Mouse (Mus musculus) cerebellum, postnatal 36 days (tissue): Measurements from ENCODE around the gene Ranbp3l.

Experiments used
- DNase-seq, 2 experiments: peaks; one replicate each; pipeline ENCODE4 v3.0.0; 2021 to 2022; ENCODE audit warnings: mixed read lengths in 2 of 2

The Ranbp3l gene

DNA sequence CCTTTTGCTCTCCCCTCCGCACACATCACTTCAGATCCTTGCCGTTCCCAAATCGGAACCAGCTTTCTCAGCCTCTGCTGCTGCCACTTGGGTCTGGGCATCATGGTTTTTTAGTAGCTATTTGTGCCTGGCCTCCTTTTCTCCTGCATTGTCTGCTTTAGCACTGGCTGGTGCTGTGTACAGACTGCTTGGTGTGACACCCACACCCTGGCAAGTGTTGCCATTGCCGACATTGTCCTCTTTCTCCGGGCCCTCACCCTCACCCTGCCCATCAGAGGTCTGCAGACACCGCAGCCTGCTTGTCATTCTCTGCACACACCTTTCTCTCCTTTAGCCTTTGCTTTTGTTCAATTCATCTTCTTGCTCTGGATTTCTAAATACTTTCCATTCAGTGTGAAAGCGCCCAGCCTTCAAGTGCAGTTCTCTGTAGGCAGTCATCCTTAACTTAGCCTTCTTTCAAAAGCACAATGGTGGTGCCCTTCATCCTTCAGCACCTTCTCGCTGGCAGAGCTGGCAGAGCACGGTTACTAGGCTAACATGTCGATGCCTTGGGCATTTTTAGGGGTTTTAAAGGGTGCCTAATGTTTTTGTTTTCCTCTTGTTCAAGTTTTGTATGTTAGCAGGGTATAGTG is 132.8 kb downstream of the Ranbp3l start:
- no peak for DNase-seq

DNA sequence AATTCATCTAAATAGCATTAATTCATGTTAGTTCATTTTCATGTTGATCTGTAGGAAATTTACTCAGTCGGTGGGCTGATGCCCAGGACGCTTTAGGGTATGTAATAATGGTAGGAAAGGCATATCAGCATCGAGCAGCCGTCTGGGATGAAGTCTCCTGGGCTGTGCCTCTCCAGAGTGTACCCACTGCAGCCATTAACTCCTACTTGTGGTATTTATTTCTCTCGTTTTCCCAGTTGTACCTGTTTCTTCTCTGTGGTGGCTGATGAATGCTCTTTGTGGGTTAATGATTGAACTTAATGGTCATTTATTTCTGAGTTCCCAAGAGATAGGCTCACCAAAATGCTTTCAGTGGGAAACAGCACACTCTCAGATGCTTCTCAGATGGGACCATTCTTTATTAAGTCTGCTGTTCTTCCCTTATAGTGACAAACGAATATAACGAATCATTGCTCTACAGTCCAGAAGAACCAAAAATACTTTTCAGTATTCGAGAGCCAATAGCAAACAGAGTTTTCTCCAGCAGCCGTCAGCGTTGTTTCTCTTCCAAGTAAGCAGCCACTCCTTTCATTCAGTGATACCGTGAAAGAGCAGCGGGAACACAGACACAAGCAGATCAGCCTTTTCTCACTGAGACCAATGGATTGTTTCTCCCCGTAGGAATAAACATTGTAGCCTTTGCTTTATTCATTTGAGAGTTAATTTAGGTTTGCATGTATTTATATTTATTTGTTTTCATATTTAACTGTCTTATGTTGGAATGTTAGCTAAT is 138.7 kb downstream of the Ranbp3l start:
- DNase-seq = no peak

DNA sequence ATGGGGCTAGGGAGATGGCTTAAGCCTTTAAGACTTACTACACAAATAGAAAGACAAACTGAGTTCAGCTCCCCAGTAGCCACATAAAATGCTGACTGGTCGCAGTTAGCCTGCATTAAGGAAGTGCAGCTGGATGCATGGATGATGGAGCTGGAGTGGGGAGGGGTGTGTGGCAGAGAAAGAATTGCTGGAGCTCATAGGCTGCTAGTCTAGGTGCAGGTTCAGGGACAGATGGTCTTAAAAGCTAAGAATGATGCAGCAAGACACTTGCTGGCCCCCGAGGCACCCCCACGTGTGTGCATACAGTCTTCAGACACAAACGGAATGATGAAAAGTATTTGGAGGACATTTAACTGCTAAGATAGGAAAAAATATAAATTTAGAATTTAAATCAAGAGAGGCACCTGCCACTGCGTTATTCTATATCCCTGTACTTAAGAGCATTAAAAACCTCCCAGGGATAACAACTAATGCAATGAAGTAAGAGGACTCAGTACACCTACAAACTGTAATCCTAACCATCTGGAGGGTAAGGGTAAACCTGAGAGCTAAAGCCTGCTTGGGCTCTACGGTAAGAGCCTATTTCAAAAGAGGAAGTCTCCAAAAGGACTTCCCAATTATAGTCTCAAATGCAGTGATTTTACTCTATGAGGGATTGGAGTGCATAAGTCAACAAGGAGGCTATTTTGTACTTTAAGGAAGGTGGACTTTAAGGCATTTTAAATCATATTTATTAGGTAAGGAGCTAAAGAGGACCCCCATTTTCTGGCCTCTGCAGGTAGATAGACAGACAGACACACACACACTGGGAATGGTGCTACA is 143.0 kb downstream of the Ranbp3l start:
- no peak for DNase-seq

DNA sequence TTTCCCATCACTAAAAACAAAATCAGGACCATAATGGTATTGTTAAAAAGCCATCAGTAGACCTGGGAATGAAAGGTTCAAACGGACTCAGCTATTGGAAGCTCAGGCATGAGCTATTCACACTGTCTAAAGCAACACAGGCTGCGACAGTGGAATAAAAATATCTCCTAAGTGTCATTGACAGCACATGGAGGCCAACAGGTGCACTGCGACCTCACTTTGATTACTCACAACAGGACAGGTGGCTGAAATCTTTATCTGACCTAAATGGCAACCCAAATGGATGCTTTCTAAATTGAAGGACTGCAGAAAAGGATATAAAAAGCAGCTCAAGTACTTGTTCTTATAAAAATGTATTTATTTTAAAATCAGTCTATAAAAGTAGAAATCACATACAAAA is 143.9 kb downstream of the Ranbp3l start:
- DNase-seq = no peak

DNA sequence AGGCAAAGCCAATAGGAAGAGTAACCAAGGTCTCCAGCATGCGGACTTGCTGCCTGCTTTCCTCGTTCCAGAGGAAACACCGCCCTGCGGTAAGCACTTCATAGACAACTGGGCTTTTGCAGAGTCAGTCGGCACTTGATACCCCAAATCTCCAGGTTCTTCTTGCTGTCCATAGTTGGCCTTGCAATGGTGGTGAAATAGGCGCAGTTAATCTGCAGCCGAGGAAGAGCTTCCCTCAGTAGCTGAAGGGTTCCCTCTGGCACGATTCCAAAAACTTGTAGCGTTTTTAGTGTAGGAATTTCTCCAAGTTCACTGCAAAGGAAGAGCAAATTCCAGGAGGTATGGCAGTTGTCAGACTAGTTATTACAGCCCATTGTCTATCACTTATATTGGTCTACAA is 145.8 kb downstream of the Ranbp3l start:
- no peak for DNase-seq

DNA sequence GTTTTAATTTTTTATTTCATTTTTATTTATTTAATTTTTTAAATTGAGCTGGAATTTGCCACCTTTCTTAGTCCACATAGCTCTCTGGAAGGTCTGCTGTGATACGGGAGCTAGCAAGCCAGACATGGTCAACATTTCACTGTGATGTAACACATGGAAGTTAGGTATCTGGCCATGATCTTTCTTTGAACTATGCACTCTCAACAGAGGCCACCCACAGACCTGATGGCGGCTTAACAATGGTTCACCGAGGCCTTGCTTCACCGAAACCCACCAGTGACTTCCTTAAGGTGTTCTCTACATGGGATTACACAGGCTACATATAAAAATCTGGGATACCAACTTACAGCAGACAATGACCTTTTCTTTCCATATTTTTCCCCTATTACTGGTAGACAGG is 146.4 kb downstream of the Ranbp3l start:
- no peak for DNase-seq

DNA sequence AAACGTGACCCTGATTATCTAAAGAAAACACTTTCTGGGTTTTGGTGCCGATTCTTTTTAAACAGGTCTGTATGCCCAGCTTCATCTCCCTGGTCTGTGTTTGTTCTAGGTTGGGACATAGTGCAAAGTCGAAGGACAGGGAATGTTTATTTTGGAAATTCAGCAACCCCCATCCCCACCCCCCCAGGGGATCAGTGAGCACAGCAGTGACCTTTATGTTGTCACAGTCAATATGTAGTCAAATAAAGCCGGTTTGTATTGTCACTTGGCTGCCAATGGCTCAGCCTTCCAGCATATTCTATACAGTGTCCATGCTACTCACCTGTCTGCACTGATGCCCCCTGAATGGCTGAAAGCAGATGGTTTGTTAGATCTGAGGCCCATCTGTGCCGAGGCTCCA is 146.8 kb downstream of the Ranbp3l start:
- DNase-seq = no peak
